10 mouse cellular contexts compared by ENCODE assay signal in the genomic region with DNA sequence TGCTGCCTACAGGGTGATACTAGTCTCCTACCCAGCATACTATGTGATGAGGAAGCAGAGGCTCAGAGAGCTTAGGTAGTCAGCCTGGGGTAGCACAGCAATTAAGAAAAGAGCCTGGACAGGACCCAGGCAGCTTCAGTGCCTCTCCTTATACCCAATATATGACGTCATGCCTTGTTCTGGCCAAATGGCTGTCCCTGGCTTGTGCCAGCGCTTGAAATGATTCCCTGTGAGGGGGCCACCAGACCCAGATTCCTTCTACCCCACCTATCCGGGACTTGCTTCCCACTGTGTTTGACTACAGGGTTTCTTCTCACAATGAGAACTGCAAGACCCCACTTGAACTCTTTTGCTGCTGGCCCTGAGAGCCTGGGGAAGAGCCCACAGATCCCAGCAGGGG. TPM values are rescaled to one million over a fixed set of nuclear protein-coding genes. Genes with fewer than 3 reads are reported as not detected.
A peak's percentile ranks its signal among the peaks of the same experiment; 100 is the strongest.
DNase-seq lines count a peak whose midpoint lies in the region; ATAC-seq lines count a peak whose summit lies in the region.
"Had no signal": no experiment of that assay in that cellular context is flagged by ENCODE, and none has a peak within 500 bp of the region (broad histone marks: within the 10 kb centered on the region; RNA-seq: fewer than 3 reads in every experiment).

No protein-coding gene starts in this region.

- peak overlapping the region; percentile 43 for H3K4me3 ChIP-seq in midbrain, embryonic 10.5 days
- no peak overlapping the region for H3K4me3 ChIP-seq in midbrain, embryonic 16.5 days (ENCODE audit: low read depth, low read length)
- H3K4me3 ChIP-seq in limb, embryonic 10.5 days, result peak overlapping the region; percentile 38

- H3K27me3 ChIP-seq in midbrain, embryonic 10.5 days (ENCODE audit: low read depth, poor library complexity, severe bottlenecking), result no peaks in the 10 kb centered on the region
- H3K27me3 ChIP-seq in midbrain, embryonic 16.5 days (ENCODE audit: control insufficient read depth, insufficient read depth, low read depth, low read length), result no peaks in the 10 kb centered on the region
- H3K27me3 ChIP-seq in limb, embryonic 10.5 days (ENCODE audit: low read depth, poor library complexity, severe bottlenecking), result no peaks in the 10 kb centered on the region

- no peak overlapping the region for H3K9ac ChIP-seq in midbrain, embryonic 16.5 days (ENCODE audit: low read depth, low read length)

- WGBS in midbrain, embryonic 10.5 days, result 3% methylated on average over 3 of the region's 3 CpGs
- 9% methylated on average over 3 of the region's 3 CpGs for WGBS in midbrain, embryonic 16.5 days
- WGBS in limb, embryonic 10.5 days, result 5% methylated on average over 3 of the region's 3 CpGs

- H3K36me3 ChIP-seq in midbrain, embryonic 10.5 days, result no peaks in the 10 kb centered on the region
- H3K36me3 ChIP-seq in midbrain, embryonic 16.5 days (ENCODE audit: control insufficient read depth, insufficient read depth, low read length), result no peaks in the 10 kb centered on the region
- no peaks in the 10 kb centered on the region for H3K36me3 ChIP-seq in limb, embryonic 10.5 days

- H3K4me2 ChIP-seq in midbrain, embryonic 16.5 days (ENCODE audit: low read length), result no peak overlapping the region

- peaks cover 52% of the 10 kb centered on the region for H3K4me1 ChIP-seq in midbrain, embryonic 10.5 days
- peaks cover 12% of the 10 kb centered on the region for H3K4me1 ChIP-seq in midbrain, embryonic 16.5 days (ENCODE audit: control insufficient read depth, insufficient read depth, low read length)
- peaks cover 63% of the 10 kb centered on the region for H3K4me1 ChIP-seq in limb, embryonic 10.5 days

- DNase-seq in embryo, embryonic 10 days (ENCODE audit: low spot score), result peak; percentile 67
- DNase-seq in embryo, embryonic 11 days, result no peak
- no peak for DNase-seq in midbrain, embryonic 10.5 days (ENCODE audit: low spot score)
- DNase-seq in limb, embryonic 10.5 days (ENCODE audit: low spot score), result no peak
- no peak for DNase-seq in adrenal gland, postnatal 10 days
- DNase-seq in thymus, postnatal 10 days (ENCODE audit: low spot score in 2 of 2), result no peak
- DNase-seq in embryo, embryonic 10.5 days (ENCODE audit: low spot score), result no peak
- DNase-seq: cerebellum, adult 9-10 months had no signal

- no peaks in the 10 kb centered on the region for H3K9me3 ChIP-seq in midbrain, embryonic 10.5 days (replicated peaks)
- no peaks in the 10 kb centered on the region for H3K9me3 ChIP-seq in midbrain, embryonic 16.5 days (replicated peaks; ENCODE audit: control insufficient read depth, low read length, poor library complexity, severe bottlenecking)
- H3K9me3 ChIP-seq in limb, embryonic 10.5 days (replicated peaks), result no peaks in the 10 kb centered on the region

- peak overlapping the region; percentile 96 for H3K27ac ChIP-seq in midbrain, embryonic 10.5 days (replicated peaks)
- H3K27ac ChIP-seq in midbrain, embryonic 16.5 days (ENCODE audit: low read length), result no peak overlapping the region
- H3K27ac ChIP-seq in limb, embryonic 10.5 days, result peak overlapping the region; percentile 96

- no peak; the same call in 1 of the 2 replicates for ATAC-seq in midbrain, embryonic 16.5 days

RNA-seq across cellular contexts. Expression of a gene that starts 27.8 kb away (rescaled TPM):
- polyA plus RNA-seq in midbrain, embryonic 10.5 days (2016; fragmentation: Nextera tagmentation; extraction: Ambion mirVana), result 23.2 and 29.8 TPM in 2 replicates
- polyA plus RNA-seq in midbrain, embryonic 16.5 days (2015; fragmentation: Nextera tagmentation; extraction: Ambion mirVana), result 2.9 and 4.1 TPM in 2 replicates
- 26.3 and 38.9 TPM in 2 replicates for polyA plus RNA-seq in limb, embryonic 10.5 days (2016; fragmentation: Nextera tagmentation; extraction: Ambion mirVana)
- total RNA-seq in adrenal gland, postnatal 10 days (2021), result 10 to 100 TPM; 52.0 to 57.7 TPM

RNA-seq across cellular contexts. Expression of a gene that starts 33.2 kb away (rescaled TPM):
- not detected in 2 replicates for polyA plus RNA-seq in midbrain, embryonic 10.5 days (2016; fragmentation: Nextera tagmentation; extraction: Ambion mirVana)
- polyA plus RNA-seq in midbrain, embryonic 16.5 days (2015; fragmentation: Nextera tagmentation; extraction: Ambion mirVana), result not detected in 2 replicates
- not detected in 2 replicates for polyA plus RNA-seq in limb, embryonic 10.5 days (2016; fragmentation: Nextera tagmentation; extraction: Ambion mirVana)
- total RNA-seq in adrenal gland, postnatal 10 days (2021), result 10 to 100 TPM; 31.2 to 68.1 TPM
- polyA plus RNA-seq: C2C12 had no signal

RNA-seq across cellular contexts. Expression of a gene that starts 59.2 kb away (rescaled TPM):
- polyA plus RNA-seq in midbrain, embryonic 10.5 days (2016; fragmentation: Nextera tagmentation; extraction: Ambion mirVana), result 1.4 and 1.6 TPM in 2 replicates
- polyA plus RNA-seq in midbrain, embryonic 16.5 days (2015; fragmentation: Nextera tagmentation; extraction: Ambion mirVana), result 3.2 and 3.3 TPM in 2 replicates
- 1.1 and 1.4 TPM in 2 replicates for polyA plus RNA-seq in limb, embryonic 10.5 days (2016; fragmentation: Nextera tagmentation; extraction: Ambion mirVana)
- total RNA-seq in adrenal gland, postnatal 10 days (2021), result 1 to 10 TPM; 2.5 to 4.5 TPM
